Mouse (Mus musculus) embryonic facial prominence, embryonic 10.5 days (tissue): ENCODE measurements around the gene St6gal1. TPM values are rescaled to one million over a fixed set of nuclear protein-coding genes. Genes with fewer than 3 reads are reported as not detected.
A peak's percentile ranks its signal among the peaks of the same experiment; 100 is the strongest.

Experiments used
- DNase-seq: peaks from one replicate; pipeline ENCODE4 v3.0.0-alpha.2; 2017; ENCODE audit warnings: low spot score
- H3K27ac ChIP-seq: fragments of 300-500 bp; sonication (generic); replicated peaks from 2 replicates; pipeline ENCODE4 v1.5.1; 2016; ENCODE audit warnings: mild to moderate bottlenecking
- H3K27me3 ChIP-seq: fragments of 300-500 bp; sonication (generic); replicated peaks from 2 replicates; pipeline ENCODE4 v1.6.1; 2016; ENCODE audit warnings: low read depth, mild to moderate bottlenecking; ENCODE audit not compliant: poor library complexity, severe bottlenecking
- H3K36me3 ChIP-seq: fragments of 300-500 bp; sonication (generic); replicated peaks from 2 replicates; pipeline ENCODE4 v1.6.1; 2016; ENCODE audit warnings: mild to moderate bottlenecking, moderate library complexity
- H3K4me1 ChIP-seq: fragments of 300-500 bp; sonication (generic); 2 replicates; pipeline ENCODE4 v1.6.1; 2016
- H3K4me3 ChIP-seq: fragments of 300-500 bp; sonication (generic); 2 replicates; pipeline ENCODE4 v1.5.1; 2016; ENCODE audit warnings: mild to moderate bottlenecking, moderate library complexity
- H3K9me3 ChIP-seq: fragments of 300-500 bp; sonication (generic); 2 replicates; pipeline ENCODE4 v1.6.1; 2016; ENCODE audit warnings: mild to moderate bottlenecking
- WGBS: fragments of 180-500 bp; shearing (Covaris S2); methylation state at CpG from one replicate; pipeline ENCODE4 v1.1.7; 2016; 5-methylcytosine and 5-hydroxymethylcytosine counted together
- polyA plus RNA-seq: library from polyadenylated mRNA; unstranded; fragments of >200 nt; fragmentation: Nextera tagmentation; extraction: Ambion mirVana; gene quantifications from 2 replicates; pipeline ENCODE4 v1.2.1, GENCODE M21; 2016

The St6gal1 gene
- polyA plus RNA-seq, 1 experiment from 2014 or later, result 27.3 TPM

- Histone ChIP-seq H3K4me3 (no peak overlapping the region), H3K4me1 (peaks cover 29% of the 10 kb centered on the region), H3K27ac (peak overlapping the region; percentile 72), H3K9me3 (no peaks in the 10 kb centered on the region), H3K36me3 (no peaks in the 10 kb centered on the region), H3K27me3 (no peaks in the 10 kb centered on the region)
- DNase-seq, result peak; percentile 89
- 40% methylated on average over 8 of the region's 8 CpGs for WGBS
Observed at GRCm38 (mm10) chr16:23403008-23403755, 178.6 kb downstream of the St6gal1 start.

Other genes starting within 250 kb of the St6gal1 start
- not detected in 2 replicates for gene Kng2, start 195.3 kb upstream of the St6gal1 start, polyA plus RNA-seq
- not detected in 2 replicates for gene Kng1, start 166.9 kb upstream of the St6gal1 start, polyA plus RNA-seq
- 170 and 177 TPM in 2 replicates for gene Eif4a2, start 117.3 kb upstream of the St6gal1 start, polyA plus RNA-seq
- 208 and 218 TPM in 2 replicates for gene Rfc4, start 97.0 kb upstream of the St6gal1 start, polyA plus RNA-seq
- not detected in 2 replicates for gene Adipoq, start 78.2 kb upstream of the St6gal1 start, polyA plus RNA-seq
- not detected in 2 replicates for gene Rtp1, start 204.4 kb downstream of the St6gal1 start, polyA plus RNA-seq